Mouse (Mus musculus) stomach, embryonic 14.5 days (tissue): Measurements from ENCODE around the gene Flt3l. TPM values are rescaled to one million over a fixed set of nuclear protein-coding genes. Genes with fewer than 3 reads are reported as not detected.

Experiments used
- ATAC-seq: fragments of 200-750 bp; cut with Nextera tagmentation; 2 replicates; pipeline ENCODE4 v1.8.0; 2017; ENCODE audit warnings: low read depth, moderate TSS enrichment; ENCODE audit not compliant: insufficient number of reproducible peaks, insufficient read depth, low FRiP score
- H3K27ac ChIP-seq: fragments of 300-500 bp; sonication (generic); 2 replicates; pipeline ENCODE4 v1.5.1; 2014; ENCODE audit warnings: mild to moderate bottlenecking, low read length, moderate library complexity, mixed read lengths
- H3K27me3 ChIP-seq: fragments of 300-500 bp; sonication (generic); 2 replicates; pipeline ENCODE4 v1.6.1; 2014; ENCODE audit warnings: low read length, control low read depth, mixed read lengths; ENCODE audit not compliant: control insufficient read depth, insufficient read depth
- H3K36me3 ChIP-seq: fragments of 300-500 bp; sonication (generic); 2 replicates; pipeline ENCODE4 v1.6.1; 2014; ENCODE audit warnings: mild to moderate bottlenecking, control low read depth, low read length, moderate library complexity, mixed read lengths; ENCODE audit not compliant: control insufficient read depth, insufficient read depth
- H3K4me1 ChIP-seq: fragments of 300-500 bp; sonication (generic); 2 replicates; pipeline ENCODE4 v1.6.1; 2014; ENCODE audit warnings: low read length, control low read depth, mixed read lengths; ENCODE audit not compliant: control insufficient read depth, insufficient read depth
- H3K4me2 ChIP-seq: fragments of 300-500 bp; sonication (generic); replicated peaks from 2 replicates; pipeline ENCODE4 v1.6.1; 2014; ENCODE audit warnings: low read depth, low read length, control low read depth
- H3K4me3 ChIP-seq: fragments of 300-500 bp; sonication (generic); 2 replicates; pipeline ENCODE4 v1.5.1; 2014; ENCODE audit warnings: low read depth, low read length, control low read depth
- H3K9ac ChIP-seq: fragments of 300-500 bp; sonication (generic); replicated peaks from 2 replicates; pipeline ENCODE4 v1.6.1; 2014; ENCODE audit warnings: low read depth, mild to moderate bottlenecking, control low read depth, low read length, moderate library complexity, mixed read lengths
- H3K9me3 ChIP-seq: fragments of 300-500 bp; sonication (generic); 2 replicates; pipeline ENCODE4 v1.6.1; 2016; ENCODE audit warnings: low read depth, low read length, control low read depth; ENCODE audit not compliant: control insufficient read depth
- WGBS: fragments of 180-500 bp; shearing (Covaris S2); extraction: QIAGEN DNeasy Blood & Tissue Kit; methylation state at CpG from one replicate; pipeline ENCODE4 v1.1.7; 2014; 5-methylcytosine and 5-hydroxymethylcytosine counted together
- polyA plus RNA-seq: library from polyadenylated mRNA; unstranded; fragments of >200 nt; fragmentation: Nextera tagmentation; extraction: Ambion mirVana; gene quantifications from 2 replicates; pipeline ENCODE4 v1.2.1, GENCODE M21; 2014

Flt3l gene
- polyA plus RNA-seq, 1 experiment from 2014 or later, result 2.9 TPM

DNA sequence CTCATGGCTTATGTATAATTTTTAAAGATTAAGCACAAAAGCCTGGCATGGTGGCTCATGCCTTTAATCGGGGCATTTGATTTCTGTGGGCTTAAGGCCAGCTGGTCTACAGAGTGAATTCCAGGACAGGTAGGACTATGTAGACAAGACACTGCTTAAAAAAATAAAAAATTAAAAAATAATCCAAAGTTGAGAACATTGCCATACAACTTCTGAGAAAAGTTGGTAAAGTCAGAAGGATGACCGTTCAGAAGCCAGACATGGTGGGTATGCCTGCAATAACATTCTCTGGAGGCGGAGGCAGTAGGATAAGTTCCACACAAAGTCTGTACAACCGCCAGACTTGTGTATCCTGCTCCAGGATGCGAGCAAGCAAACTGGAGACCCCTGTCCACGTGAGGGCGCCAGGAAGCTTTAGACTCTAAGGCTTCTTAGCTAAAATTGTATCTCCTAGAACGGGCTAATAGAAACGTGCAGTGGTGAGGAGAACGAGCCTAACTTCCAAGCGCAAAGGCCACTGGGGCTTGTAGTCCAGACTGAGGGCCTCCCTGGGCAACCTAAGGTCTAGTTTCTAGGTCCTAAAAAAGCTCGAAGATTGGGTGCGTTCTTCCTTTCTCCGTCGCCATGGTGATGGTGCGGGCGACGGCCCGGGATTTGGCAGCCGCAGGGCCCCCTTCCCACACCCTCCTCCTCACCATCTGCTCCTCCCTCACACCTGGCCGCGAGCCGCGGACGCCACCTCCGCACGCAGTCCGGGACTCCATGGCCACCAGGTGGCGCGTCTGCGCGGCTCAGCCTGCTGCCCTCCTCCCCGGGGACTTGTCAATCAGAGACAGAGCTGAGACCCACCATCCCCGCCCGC, 25.6 kb upstream of the Flt3l start:
- 3% methylated on average over 35 of the region's 35 CpGs for WGBS
- Histone ChIP-seq H3K36me3 (peaks cover 15% of the 10 kb centered on the region), H3K27me3 (peaks cover 35% of the 10 kb centered on the region), H3K4me2 (peak overlapping the region; percentile 70), H3K9ac (no peak overlapping the region), H3K4me1 (peaks cover 4% of the 10 kb centered on the region; the same call in 1 of the 2 replicates), H3K27ac (no peak overlapping the region; the same call in 1 of the 2 replicates), H3K4me3 (peak overlapping the region; percentile 34), H3K9me3 (no peaks in the 10 kb centered on the region)
- ATAC-seq, result peak; percentile 86

GRCm38 (mm10) chr7:45160866-45161265, 24.6 kb upstream of the Flt3l start:
- H3K36me3 ChIP-seq, result peaks cover 18% of the 10 kb centered on the region
- no peak overlapping the region for H3K4me2 ChIP-seq
- H3K27me3 ChIP-seq, result peaks cover 27% of the 10 kb centered on the region
- no peak overlapping the region for H3K27ac ChIP-seq
- peaks cover 4% of the 10 kb centered on the region; the same call in 1 of the 2 replicates for H3K4me1 ChIP-seq
- no peak overlapping the region for H3K9ac ChIP-seq
- no peak overlapping the region for H3K4me3 ChIP-seq
- no peak for ATAC-seq
- WGBS, result 84% methylated on average over 3 of the region's 3 CpGs
- no peaks in the 10 kb centered on the region for H3K9me3 ChIP-seq

DNA sequence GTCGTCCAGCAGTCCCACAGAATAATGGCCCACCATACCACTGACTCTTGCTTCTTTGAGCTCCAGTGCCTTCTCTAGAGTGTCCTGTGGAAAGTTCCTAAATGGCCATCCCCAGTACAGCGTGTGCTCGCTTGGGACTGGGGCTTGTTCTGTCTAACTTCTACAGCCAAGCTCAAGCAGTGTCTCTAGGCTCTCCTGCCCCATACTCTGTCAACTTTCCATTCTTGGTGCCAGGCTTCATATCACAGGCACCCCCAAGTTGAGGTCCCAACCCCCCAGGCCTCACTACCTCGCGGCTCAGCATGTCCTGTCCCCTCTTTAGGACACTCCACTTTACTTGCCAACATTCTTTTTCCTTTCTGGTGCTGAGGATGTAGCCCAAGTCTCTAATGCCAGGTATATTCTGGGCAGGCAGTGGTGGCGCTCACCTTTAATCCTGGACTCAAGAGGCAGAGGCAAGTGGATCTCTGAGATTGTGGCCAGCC, 24.1 kb upstream of the Flt3l start:
- Histone ChIP-seq H3K4me1 (peaks cover 4% of the 10 kb centered on the region; the same call in 1 of the 2 replicates), H3K27me3 (peaks cover 22% of the 10 kb centered on the region), H3K9ac (no peak overlapping the region), H3K36me3 (peaks cover 18% of the 10 kb centered on the region), H3K4me2 (no peak overlapping the region), H3K27ac (no peak overlapping the region), H3K9me3 (no peaks in the 10 kb centered on the region), H3K4me3 (no peak overlapping the region)
- no peak for ATAC-seq
- WGBS, result 88% methylated on average over 6 of the region's 6 CpGs

GRCm38 (mm10) chr7:45158991-45159390, 22.8 kb upstream of the Flt3l start:
- no peak for ATAC-seq
- H3K27ac ChIP-seq, result no peak overlapping the region
- H3K4me2 ChIP-seq, result no peak overlapping the region
- H3K27me3 ChIP-seq, result peaks cover 9% of the 10 kb centered on the region
- H3K9me3 ChIP-seq, result no peaks in the 10 kb centered on the region
- H3K9ac ChIP-seq, result no peak overlapping the region
- WGBS, result 90% methylated on average over 6 of the region's 6 CpGs
- no peak overlapping the region for H3K4me3 ChIP-seq
- H3K4me1 ChIP-seq, result peaks cover 8% of the 10 kb centered on the region; the same call in 1 of the 2 replicates
- H3K36me3 ChIP-seq, result peaks cover 18% of the 10 kb centered on the region

- 87% methylated on average over 14 of the region's 14 CpGs for WGBS
- peaks cover 18% of the 10 kb centered on the region for H3K36me3 ChIP-seq
- H3K9ac ChIP-seq, result no peak overlapping the region
- H3K4me3 ChIP-seq, result no peak overlapping the region
- H3K4me1 ChIP-seq, result peaks cover 7% of the 10 kb centered on the region; the same call in 1 of the 2 replicates
- no peak for ATAC-seq
- H3K27ac ChIP-seq, result no peak overlapping the region
- peaks cover under 1% of the 10 kb centered on the region; the same call in 1 of the 2 replicates for H3K27me3 ChIP-seq
- no peaks in the 10 kb centered on the region for H3K9me3 ChIP-seq
- H3K4me2 ChIP-seq, result no peak overlapping the region
Measured at GRCm38 (mm10) chr7:45157459-45157858, 21.2 kb upstream of the Flt3l start.

DNA sequence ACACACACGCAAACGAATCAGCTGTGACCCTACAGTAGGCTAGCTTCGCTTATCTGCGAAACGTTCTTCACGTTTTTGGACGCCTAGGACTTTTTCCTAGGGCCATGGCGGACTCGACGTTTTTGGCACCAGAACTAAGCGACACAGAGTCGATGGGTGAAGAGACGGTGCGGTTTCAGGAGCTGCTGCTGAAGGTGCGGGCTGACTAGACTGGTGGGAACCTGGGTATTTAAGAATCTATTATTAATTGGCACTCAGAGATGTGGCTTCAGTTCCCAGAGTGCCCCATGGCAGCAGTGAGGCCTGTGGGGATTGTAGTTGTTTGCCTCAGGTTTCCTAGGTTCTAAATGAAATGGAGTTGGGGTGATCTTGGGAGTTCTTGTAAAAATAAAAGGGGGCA, 20.0 kb upstream of the Flt3l start:
- Histone ChIP-seq H3K4me1 (peaks cover 17% of the 10 kb centered on the region; the same call in 1 of the 2 replicates), H3K4me2 (no peak overlapping the region), H3K36me3 (peaks cover 18% of the 10 kb centered on the region), H3K9ac (no peak overlapping the region), H3K4me3 (no peak overlapping the region), H3K9me3 (no peaks in the 10 kb centered on the region), H3K27me3 (no peaks in the 10 kb centered on the region), H3K27ac (no peak overlapping the region)
- 95% methylated on average over 15 of the region's 15 CpGs for WGBS
- no peak for ATAC-seq

DNA sequence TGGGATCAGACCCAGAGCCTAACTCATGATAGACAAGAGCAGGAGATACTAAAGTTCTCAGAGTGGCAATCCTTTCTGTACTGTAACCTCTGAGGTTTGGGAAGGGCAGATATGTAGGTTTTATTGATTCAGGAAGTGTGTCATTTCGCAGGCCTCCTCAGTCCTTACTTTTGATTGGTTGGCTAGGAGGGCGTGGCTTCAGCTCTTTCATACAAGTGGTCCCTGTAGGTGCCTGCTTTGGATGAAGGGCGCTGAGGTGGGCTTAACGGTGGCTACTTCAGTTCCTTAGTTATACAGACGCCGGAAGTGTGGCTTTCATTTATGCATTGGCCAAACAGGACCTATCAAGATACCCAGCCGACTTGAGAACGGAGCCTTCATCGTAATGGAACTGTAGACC, 19.4 kb upstream of the Flt3l start:
- Histone ChIP-seq H3K36me3 (peaks cover 18% of the 10 kb centered on the region), H3K9me3 (no peaks in the 10 kb centered on the region), H3K27me3 (no peaks in the 10 kb centered on the region), H3K4me3 (no peak overlapping the region), H3K9ac (no peak overlapping the region), H3K27ac (no peak overlapping the region), H3K4me2 (no peak overlapping the region), H3K4me1 (peaks cover 23% of the 10 kb centered on the region; the same call in 1 of the 2 replicates)
- WGBS, result 83% methylated on average over 9 of the region's 9 CpGs
- no peak for ATAC-seq

GRCm38 (mm10) chr7:45154993-45155514, 18.8 kb upstream of the Flt3l start:
- Histone ChIP-seq H3K9me3 (no peaks in the 10 kb centered on the region), H3K4me1 (peaks cover 26% of the 10 kb centered on the region; the same call in 1 of the 2 replicates), H3K27ac (no peak overlapping the region), H3K9ac (no peak overlapping the region), H3K27me3 (no peaks in the 10 kb centered on the region), H3K36me3 (peaks cover 14% of the 10 kb centered on the region), H3K4me3 (peak overlapping the region; percentile 50), H3K4me2 (peak overlapping the region; percentile 47)
- ATAC-seq, result no peak; the same call in 1 of the 2 replicates
- 73% methylated on average over 12 of the region's 12 CpGs for WGBS
